Mouse (Mus musculus): Measurements from ENCODE around the gene Timm10.

DNA sequence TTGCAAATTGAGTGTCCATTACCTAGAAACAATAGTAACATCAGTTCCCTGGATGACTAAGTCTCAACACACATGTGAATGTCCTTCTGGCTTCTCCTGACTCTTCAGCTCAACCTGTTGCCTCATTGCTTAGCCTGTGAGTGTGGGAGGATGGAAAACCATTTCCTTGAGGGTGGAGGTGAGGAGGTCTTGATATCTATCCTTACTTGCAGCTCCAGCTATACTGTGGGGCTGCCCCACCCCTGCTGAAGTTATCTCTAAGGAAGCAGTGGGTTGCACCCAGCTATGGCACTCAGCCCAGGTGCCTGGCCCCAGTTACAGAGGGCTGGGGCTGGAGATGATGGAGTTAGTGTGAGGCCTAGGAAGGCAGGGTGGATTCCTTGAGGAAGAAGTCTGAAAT lies 15.1 kb downstream of the Timm10 start:
- TF ChIP-seq CTCF (IDR thresholded peaks at IDR 0.05; ENCODE audit: low read depth, low read length): no peak
- TF ChIP-seq GATA1 (IDR thresholded peaks at IDR 0.05; ENCODE audit: borderline replicate concordance, low read length): no peak

Measured in G1E (cell line).